Mouse (Mus musculus) liver, postnatal 0 days (tissue): ENCODE measurements around the gene Tmem50a. TPM values are rescaled to one million over a fixed set of nuclear protein-coding genes. Genes with fewer than 3 reads are reported as not detected.

Experiments used
- ATAC-seq: fragments of 200-750 bp; cut with Nextera tagmentation; 2 replicates; pipeline ENCODE4 v1.8.0; 2017; ENCODE audit warnings: mild to moderate bottlenecking, moderate library complexity
- DNase-seq: peaks from one replicate; pipeline ENCODE4 v3.0.0-alpha.2; 2016
- H3K27ac ChIP-seq: fragments of 300-500 bp; sonication (generic); 2 replicates; pipeline ENCODE4 v1.5.1; 2014; ENCODE audit warnings: antibody characterized with exemption, moderate library complexity, mild to moderate bottlenecking, low read depth
- H3K27me3 ChIP-seq: fragments of 300-500 bp; sonication (generic); 2 replicates; pipeline ENCODE4 v1.6.1; 2014; ENCODE audit warnings: low read length, control low read depth, mixed read lengths; ENCODE audit not compliant: insufficient read depth
- H3K36me3 ChIP-seq: fragments of 300-500 bp; sonication (generic); replicated peaks from 2 replicates; pipeline ENCODE4 v1.6.1; 2014; ENCODE audit warnings: mild to moderate bottlenecking, control low read depth, low read length, moderate library complexity, mixed read lengths; ENCODE audit not compliant: insufficient read depth
- H3K4me1 ChIP-seq: fragments of 300-500 bp; sonication (generic); 2 replicates; pipeline ENCODE4 v1.6.1; 2014; ENCODE audit warnings: antibody characterized with exemption, mild to moderate bottlenecking, control low read depth; ENCODE audit not compliant: insufficient read depth
- H3K4me2 ChIP-seq: fragments of 300-500 bp; sonication (generic); 2 replicates; pipeline ENCODE4 v1.6.1; 2014; ENCODE audit warnings: low read depth, mild to moderate bottlenecking, low read length, moderate library complexity, mixed read lengths
- H3K4me3 ChIP-seq: fragments of 300-500 bp; sonication (generic); 2 replicates; pipeline ENCODE4 v1.5.1; 2014; ENCODE audit warnings: low read depth, low read length
- H3K9ac ChIP-seq: fragments of 300-500 bp; sonication (generic); replicated peaks from 2 replicates; pipeline ENCODE4 v1.6.1; 2014; ENCODE audit warnings: mild to moderate bottlenecking, moderate library complexity
- H3K9me3 ChIP-seq: fragments of 300-500 bp; sonication (generic); 2 replicates; pipeline ENCODE4 v1.6.1; 2016; ENCODE audit warnings: mild to moderate bottlenecking, control low read depth, low read length, mixed read lengths
- CTCF ChIP-seq: sonication (generic); IDR thresholded peaks from 2 replicates; pipeline ENCODE4 v1.5.1; 2016; ENCODE audit warnings: antibody characterized with exemption, low read depth
- EP300 ChIP-seq: IDR thresholded peaks from 2 replicates; pipeline ENCODE4 v1.6.1; 2016; ENCODE audit warnings: antibody characterized with exemption, low read depth, mild to moderate bottlenecking
- WGBS: fragments of 180-500 bp; shearing (Covaris S2); extraction: QIAGEN DNeasy Blood & Tissue Kit; methylation state at CpG from one replicate; pipeline ENCODE4 v1.1.7; 2014; ENCODE audit not compliant: insufficient replicate concordance; 5-methylcytosine and 5-hydroxymethylcytosine counted together
- polyA plus RNA-seq: library from polyadenylated mRNA; unstranded; fragments of >200 nt; fragmentation: Nextera tagmentation; extraction: Ambion mirVana; gene quantifications from 2 replicates; pipeline ENCODE4 v1.2.1, GENCODE M21; 2015

Gene Tmem50a
- polyA plus RNA-seq, 1 experiment from 2014 or later = 88.5 TPM

- peak; percentile 45 for TF ChIP-seq CTCF
- no peak for TF ChIP-seq EP300
- Histone ChIP-seq H3K4me1 (peaks cover 10% of the 10 kb centered on the region), H3K27me3 (0 out of 2 replicates have a peak, but pooled peaks cover 7% of the 10 kb centered on the region), H3K9me3 (no peaks in the 10 kb centered on the region), H3K4me3 (no peak overlapping the region), H3K4me2 (no peak overlapping the region), H3K9ac (no peak overlapping the region), H3K36me3 (no peaks in the 10 kb centered on the region), H3K27ac (0 out of 2 replicates have a peak overlapping the region, but pooled peaks have one; percentile 29)
- ATAC-seq = peak; percentile 41; the same call in 1 of the 2 replicates
- WGBS = 33% methylated on average over 11 of the region's 11 CpGs
- DNase-seq = peak; percentile 50
These were observed 35.8 kb upstream of the Tmem50a start for GRCm38 (mm10) chr4:134950518-134951091.

- no peaks in the 10 kb centered on the region for H3K36me3 ChIP-seq
- peak; percentile 96 for TF ChIP-seq CTCF
- TF ChIP-seq EP300 = no peak
- H3K27me3 ChIP-seq = 0 out of 2 replicates have a peak, but pooled peaks cover 2% of the 10 kb centered on the region
- H3K4me1 ChIP-seq = peaks cover 10% of the 10 kb centered on the region
- H3K4me3 ChIP-seq = peak overlapping the region; percentile 23
- DNase-seq (peak; percentile 75), ATAC-seq (peak; percentile 60)
- WGBS = 11% methylated on average over 17 of the region's 17 CpGs
- H3K9ac ChIP-seq = no peak overlapping the region; the same call in 1 of the 2 replicates
- H3K9me3 ChIP-seq = no peaks in the 10 kb centered on the region
- H3K4me2 ChIP-seq = peak overlapping the region; percentile 64
- no peak overlapping the region for H3K27ac ChIP-seq
These were observed 31.4 kb upstream of the Tmem50a start for GRCm38 (mm10) chr4:134946024-134946744.

GRCm38 (mm10) chr4:134943758-134944538 is 29.1 kb upstream of the Tmem50a start:
- peaks cover 8% of the 10 kb centered on the region; the same call in 1 of the 2 replicates for H3K27me3 ChIP-seq
- 51% methylated on average over 27 of the region's 27 CpGs for WGBS
- H3K27ac ChIP-seq = no peak overlapping the region
- peaks cover 6% of the 10 kb centered on the region; the same call in 1 of the 2 replicates for H3K4me1 ChIP-seq
- ATAC-seq (no peak), DNase-seq (no peak)
- H3K9me3 ChIP-seq = no peaks in the 10 kb centered on the region
- no peak for TF ChIP-seq EP300
- TF ChIP-seq CTCF = no peak
- H3K9ac ChIP-seq = no peak overlapping the region
- no peak overlapping the region for H3K4me2 ChIP-seq
- H3K4me3 ChIP-seq = no peak overlapping the region
- no peaks in the 10 kb centered on the region for H3K36me3 ChIP-seq

- Histone ChIP-seq H3K4me2 (no peak overlapping the region), H3K27ac (no peak overlapping the region), H3K4me1 (no peaks in the 10 kb centered on the region), H3K4me3 (no peak overlapping the region), H3K36me3 (peaks cover 28% of the 10 kb centered on the region), H3K9me3 (no peaks in the 10 kb centered on the region), H3K9ac (no peak overlapping the region), H3K27me3 (peaks cover 6% of the 10 kb centered on the region; the same call in 1 of the 2 replicates)
- WGBS = 60% methylated on average over 9 of the region's 9 CpGs
- TF ChIP-seq EP300 (no peak), CTCF (no peak)
- ATAC-seq = no peak
- no peak for DNase-seq
These were observed 25.1 kb upstream of the Tmem50a start for GRCm38 (mm10) chr4:134939900-134940299.

GRCm38 (mm10) chr4:134937240-134938176 is 22.7 kb upstream of the Tmem50a start:
- peak; percentile 67 for DNase-seq
- no peaks in the 10 kb centered on the region for H3K4me1 ChIP-seq
- H3K4me3 ChIP-seq = no peak overlapping the region

More at GRCm38 (mm10) chr4:134937240-134938176, 22.7 kb upstream of the Tmem50a start:
- Histone ChIP-seq H3K27ac (no peak overlapping the region), H3K9me3 (no peaks in the 10 kb centered on the region), H3K9ac (no peak overlapping the region), H3K36me3 (peaks cover 51% of the 10 kb centered on the region), H3K4me2 (no peak overlapping the region), H3K27me3 (peaks cover 5% of the 10 kb centered on the region; the same call in 1 of the 2 replicates)
- 68% methylated on average over 17 of the region's 17 CpGs for WGBS
- peak; percentile 38 for ATAC-seq
- no peak for TF ChIP-seq CTCF
- no peak for TF ChIP-seq EP300
